Mouse (Mus musculus) gastrocnemius, adult 8-10 months (tissue): ENCODE results near the gene Aak1. TPM values are rescaled to one million over a fixed set of nuclear protein-coding genes. Genes with fewer than 3 reads are reported as not detected.

Experiments
- DNase-seq, 2 experiments: peaks; one replicate each; pipeline ENCODE4 v3.0.0; 2022; ENCODE audit warnings: low spot score in 2 of 2
- total RNA-seq, 4 experiments: library from RNA; stranded (reverse); gene quantifications; 2 replicates each; pipeline ENCODE4 v1.2.4; 2022

Gene Aak1
- 10 to 100 TPM; 33.1 to 53.8 (median 37.8) TPM for total RNA-seq

- peak; percentile 85 to 89 for DNase-seq
Measured at GRCm38 (mm10) chr6:86848915-86849644, at the start of gene Aak1. Gene Aak1, plus strand, starts transcription at chr6:86849517.

GRCm38 (mm10) chr6:86800467-86800866 is 48.9 kb upstream of the Aak1 start:
- DNase-seq: no peak

DNA sequence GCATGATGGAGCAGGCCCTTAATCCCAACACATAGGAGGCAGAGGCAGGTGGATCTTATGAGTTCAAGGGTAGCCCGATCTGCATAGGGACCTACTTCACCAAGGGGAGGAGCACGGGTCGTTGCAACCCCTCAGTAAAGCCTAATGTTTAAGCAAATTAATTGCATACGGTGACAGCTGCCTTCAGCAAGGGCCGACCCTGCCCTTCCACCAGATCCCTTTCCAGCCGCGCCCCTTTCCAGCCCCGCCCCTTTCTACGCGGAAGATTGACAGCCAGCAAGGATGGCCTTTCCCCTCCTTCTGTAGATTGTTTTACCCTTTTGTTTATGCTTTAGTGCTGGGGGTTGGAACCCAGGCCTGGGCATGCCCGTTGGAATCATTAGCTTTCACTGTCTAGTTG is 47.9 kb upstream of the Aak1 start:
- DNase-seq: no peak

- DNase-seq: no peak
Measured at GRCm38 (mm10) chr6:86804646-86805045, 44.7 kb upstream of the Aak1 start.

DNA sequence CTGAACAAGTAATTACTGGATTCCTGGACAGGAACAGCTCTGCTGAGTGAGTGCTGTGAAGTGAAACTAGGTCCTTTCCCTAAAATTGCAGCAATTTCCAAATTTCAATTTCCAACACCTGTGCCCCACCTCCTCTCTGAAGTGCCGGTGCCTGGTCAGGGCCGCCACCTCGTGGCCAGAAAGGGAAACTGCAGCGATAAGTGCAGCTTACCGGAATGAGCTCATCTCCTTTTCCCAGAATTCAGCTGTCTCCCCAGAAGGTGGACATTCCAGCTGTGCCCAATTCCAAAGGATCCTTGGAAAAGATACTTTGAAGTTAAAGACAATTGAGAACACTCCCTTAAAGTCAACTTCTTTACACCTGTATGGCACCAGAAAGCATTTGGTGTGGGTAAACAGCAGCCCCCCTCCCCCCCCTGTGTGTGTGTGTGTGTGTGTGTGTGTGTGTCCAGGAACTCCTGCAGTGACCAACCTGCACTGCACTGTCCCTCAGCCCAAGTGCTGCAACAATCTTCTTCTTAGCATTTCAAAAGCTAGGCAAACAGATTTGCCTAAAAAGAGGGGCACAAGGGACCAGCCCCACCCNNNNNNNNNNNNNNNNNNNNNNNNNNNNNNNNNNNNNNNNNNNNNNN is 42.7 kb upstream of the Aak1 start:
- peak; percentile 33 to 56 for DNase-seq

DNA sequence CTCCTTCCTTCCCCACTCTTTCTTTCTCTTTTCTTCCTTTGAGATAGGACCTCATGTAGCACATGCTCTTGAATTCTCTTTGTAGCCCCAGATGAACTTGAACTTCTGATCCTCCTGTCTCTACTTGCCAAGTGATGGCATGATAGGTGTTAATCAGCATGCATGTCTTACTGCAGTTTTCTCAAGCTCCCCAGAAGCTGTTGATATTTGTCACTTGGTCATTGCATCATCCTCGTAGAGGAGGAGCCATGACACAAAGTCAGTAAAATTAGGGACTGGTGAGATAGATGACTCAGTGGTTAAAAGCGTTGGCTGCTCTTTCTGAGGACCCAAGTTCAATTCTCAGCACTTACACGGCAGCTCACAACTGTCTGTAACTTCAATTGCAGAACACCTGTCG is 36.4 kb upstream of the Aak1 start:
- no peak for DNase-seq

DNA sequence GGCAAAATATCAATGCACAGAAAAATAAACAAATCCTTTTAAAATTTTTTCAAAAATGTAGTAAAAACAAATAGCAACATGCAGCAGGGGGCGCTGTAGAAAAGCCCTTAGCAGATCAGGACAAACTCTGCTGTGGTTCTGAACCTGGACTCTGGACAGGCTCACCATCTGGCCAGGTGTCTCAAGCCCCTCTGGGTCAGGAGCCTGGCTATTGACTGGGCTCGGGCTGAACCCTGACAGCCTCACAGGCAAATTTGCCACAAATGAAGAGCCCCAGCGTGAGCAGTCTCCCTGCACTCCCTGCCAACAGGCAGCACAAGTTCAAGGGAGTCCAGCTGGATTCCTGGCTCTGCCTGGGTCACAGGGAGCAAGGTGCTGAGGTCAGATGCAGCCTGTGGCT is 36.0 kb upstream of the Aak1 start:
- DNase-seq: no peak

- DNase-seq: no peak
Measured at GRCm38 (mm10) chr6:86814926-86815325, 34.4 kb upstream of the Aak1 start.

- no peak for DNase-seq
Measured at GRCm38 (mm10) chr6:86815436-86815835, 33.9 kb upstream of the Aak1 start.

- DNase-seq: no peak
Measured at GRCm38 (mm10) chr6:86816586-86816985, 32.7 kb upstream of the Aak1 start.

- DNase-seq: no peak
Measured at GRCm38 (mm10) chr6:86818914-86819313, 30.4 kb upstream of the Aak1 start.

GRCm38 (mm10) chr6:86819926-86820325 is 29.4 kb upstream of the Aak1 start:
- DNase-seq: no peak

DNA sequence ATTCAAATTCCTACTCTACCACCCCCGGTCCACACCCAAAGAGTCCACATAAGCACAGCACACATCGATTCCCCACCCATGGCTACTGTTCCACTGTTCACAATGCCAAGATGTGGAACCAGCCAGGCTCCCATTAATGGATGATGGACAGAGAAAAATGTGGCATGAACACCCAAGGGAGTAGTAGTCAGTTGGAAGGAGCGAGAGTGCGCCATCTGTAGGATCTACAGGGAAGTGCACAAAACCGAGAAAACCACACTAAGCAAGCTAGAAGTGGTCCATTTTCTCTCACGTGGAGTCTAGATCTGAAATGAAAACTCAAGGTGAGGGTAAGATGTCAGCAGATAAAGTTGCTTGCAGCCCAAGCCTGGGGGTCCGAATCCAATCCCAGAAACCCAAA is 28.6 kb upstream of the Aak1 start:
- no peak for DNase-seq

DNA sequence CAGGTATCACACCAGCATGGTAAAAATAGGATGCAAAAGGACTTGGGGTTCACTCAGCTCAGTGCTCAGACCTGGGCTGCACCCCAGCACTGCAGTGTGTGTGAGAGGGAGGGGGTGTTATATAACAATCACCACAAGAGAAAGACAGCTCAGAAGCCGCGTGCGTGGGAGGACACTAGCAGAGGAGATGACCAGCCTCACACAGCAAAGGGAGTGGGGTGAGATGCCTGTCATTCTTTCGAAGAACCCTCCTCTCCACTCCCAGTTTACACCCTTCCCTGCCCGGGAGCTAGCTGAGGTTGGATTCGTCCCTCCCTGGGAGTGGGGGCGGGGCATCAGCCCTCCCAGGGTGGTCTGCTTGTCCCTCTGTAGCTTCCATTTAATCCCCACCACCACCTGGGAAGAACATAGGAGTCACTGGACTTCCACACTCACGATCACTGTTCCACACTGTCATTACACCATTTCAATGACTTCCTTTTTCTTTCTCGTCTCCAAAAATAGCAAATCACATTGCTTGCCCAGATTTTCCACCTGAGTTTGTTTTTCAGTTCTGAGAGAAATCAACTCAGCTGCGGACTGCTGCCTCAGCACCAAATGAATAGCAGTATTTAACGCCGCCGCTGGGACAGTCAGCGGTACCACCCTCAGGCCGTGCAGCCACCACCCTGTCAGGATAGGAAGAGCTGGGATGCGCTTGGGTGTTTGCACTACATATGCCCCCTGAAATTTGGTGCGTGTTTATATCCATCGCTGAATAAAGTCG is 26.8 kb upstream of the Aak1 start:
- peak; percentile 17 to 53 for DNase-seq

DNA sequence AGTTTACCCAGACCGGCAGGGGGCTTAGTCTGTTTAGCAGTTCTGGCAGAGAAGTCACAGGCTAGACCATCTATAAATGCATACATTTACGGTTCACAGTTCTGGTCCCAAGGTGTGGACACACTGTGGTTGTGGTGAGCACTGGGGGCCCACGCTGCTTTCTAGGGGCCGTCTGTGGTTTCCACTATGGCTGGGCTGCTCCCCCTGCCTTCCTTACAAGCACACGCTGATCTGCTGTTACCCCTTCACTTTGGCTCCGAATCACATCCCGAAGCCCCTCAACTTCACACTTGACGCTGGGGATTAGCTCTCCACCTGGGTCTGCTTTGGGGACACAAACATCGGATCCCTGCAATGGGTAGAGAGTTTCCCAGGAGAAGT is 26.3 kb upstream of the Aak1 start:
- DNase-seq: no peak

GRCm38 (mm10) chr6:86823824-86824223 is 25.5 kb upstream of the Aak1 start:
- peak; percentile 25 to 38 for DNase-seq

- DNase-seq: no peak
Measured at GRCm38 (mm10) chr6:86824401-86824800, 24.9 kb upstream of the Aak1 start.

DNA sequence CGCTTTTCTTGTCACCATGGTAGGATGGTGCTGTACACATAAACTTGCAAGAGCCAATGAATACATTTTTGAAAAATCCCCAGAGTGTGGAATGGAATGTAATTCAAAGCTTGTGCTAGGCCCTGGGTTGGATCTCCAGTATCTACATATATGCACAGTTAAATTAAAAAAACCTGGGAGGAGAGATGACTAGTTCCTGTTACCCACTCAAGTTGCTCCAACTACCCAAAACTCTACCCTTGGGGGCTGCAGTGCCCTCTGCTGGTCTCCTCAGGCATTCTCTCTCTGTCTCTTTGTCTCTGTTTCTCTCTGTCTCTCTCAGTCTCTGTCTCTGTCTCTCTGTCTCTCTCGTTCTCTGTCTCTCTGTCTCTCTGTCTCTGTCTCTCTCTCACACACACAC is 21.9 kb upstream of the Aak1 start:
- no peak for DNase-seq

GRCm38 (mm10) chr6:86829768-86830167 is 19.5 kb upstream of the Aak1 start:
- DNase-seq: no peak

DNA sequence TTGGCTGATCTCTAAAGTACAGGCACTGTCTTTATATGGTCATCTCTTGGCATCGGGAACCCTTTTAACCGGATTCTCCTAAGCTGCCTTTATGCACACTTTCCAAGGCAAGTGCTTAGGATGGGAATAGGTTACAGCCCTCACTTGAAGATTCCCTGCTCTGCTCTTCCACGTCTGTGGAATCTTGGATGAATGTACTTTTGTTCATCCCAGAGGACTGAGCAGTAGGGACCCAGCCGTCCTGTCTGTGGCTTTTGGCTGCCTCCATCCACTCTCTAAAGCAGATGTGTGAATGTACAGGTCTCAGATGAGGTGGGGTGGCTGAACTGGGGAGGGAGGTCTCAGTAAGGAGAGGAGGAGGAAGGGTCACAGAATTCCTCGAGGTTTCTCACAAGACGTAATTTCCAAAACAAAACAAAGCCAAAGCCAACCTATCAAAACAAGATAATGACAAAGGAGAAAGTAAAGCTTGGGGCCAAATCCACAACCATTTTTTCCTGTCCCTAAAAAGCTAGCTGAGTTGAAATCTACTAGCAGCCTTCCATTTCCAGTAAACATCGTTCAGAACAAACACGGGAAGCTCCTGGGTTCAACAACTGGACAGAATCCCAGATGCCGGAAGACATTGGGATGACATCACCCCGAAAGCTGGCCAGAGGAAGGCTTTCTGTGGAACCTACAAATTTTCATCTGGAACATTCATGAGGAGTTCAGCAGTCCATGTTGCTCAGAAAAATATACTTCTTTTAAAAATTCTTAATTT is 18.4 kb upstream of the Aak1 start:
- no peak for DNase-seq

DNA sequence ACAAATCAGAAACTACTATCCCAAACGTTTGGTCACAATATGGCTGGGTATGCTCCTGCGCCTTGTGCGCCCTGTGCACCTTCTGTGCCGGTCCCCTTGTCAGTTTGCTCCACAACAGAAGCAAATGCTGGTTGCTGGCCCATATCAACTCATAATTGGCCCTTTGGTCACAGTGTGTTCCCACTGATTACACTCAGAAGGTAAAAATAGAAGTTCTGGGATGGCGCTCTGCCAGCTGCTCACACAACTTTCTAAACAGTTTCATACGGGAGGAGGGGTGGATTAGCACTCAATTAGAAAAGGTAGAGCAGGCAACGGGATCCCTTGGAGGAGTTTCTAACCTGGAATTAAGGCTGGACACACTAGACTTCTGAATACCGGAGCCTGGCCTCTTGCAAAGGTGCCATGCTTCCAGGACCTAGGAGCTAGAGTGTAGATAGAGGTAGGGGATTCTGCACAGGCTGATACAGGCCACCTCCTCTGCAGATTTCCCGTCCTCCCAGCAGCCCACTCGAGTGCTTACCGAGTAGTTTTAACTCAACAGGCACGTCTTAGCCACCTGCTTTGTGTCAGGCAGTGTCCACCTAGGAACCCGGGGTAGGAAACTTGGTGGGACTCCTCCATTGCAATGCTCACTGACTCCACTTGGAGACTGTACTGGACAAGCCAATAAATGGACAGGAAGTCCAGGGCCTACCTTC is 16.4 kb upstream of the Aak1 start:
- peak; percentile 74 to 80 for DNase-seq
